Mouse (Mus musculus) liver, adult 2 months (tissue): Measurements from ENCODE around the gene Col8a1. TPM values are rescaled to one million over a fixed set of nuclear protein-coding genes. Genes with fewer than 3 reads are reported as not detected.
A peak's percentile ranks its signal among the peaks of the same experiment; 100 is the strongest.

Experiments used
- DNase-seq: peaks from one replicate; pipeline ENCODE4 v3.0.0-alpha.2; 2011; ENCODE audit warnings: low read depth, low spot score; ENCODE audit errors: extremely low read depth
- H3K27ac ChIP-seq: fragments of 200-500 bp; replicated peaks from 2 replicates; pipeline ENCODE4 v1.5.1; 2012; ENCODE audit warnings: low read depth, mild to moderate bottlenecking, control low read depth, inconsistent platforms, low read length; ENCODE audit not compliant: insufficient read depth
- H3K27me3 ChIP-seq: fragments of 200-500 bp; 2 replicates; pipeline ENCODE4 v1.6.1; 2012; ENCODE audit warnings: mild to moderate bottlenecking, moderate library complexity, low read length, inconsistent platforms; ENCODE audit not compliant: control insufficient read depth, insufficient read depth
- H3K36me3 ChIP-seq: fragments of 200-500 bp; 2 replicates; pipeline ENCODE4 v1.6.1; 2012; ENCODE audit warnings: low read length, inconsistent platforms; ENCODE audit not compliant: control insufficient read depth, insufficient read depth
- H3K4me1 ChIP-seq: fragments of 200-500 bp; 2 replicates; pipeline ENCODE4 v1.6.1; 2011; ENCODE audit warnings: low read length; ENCODE audit not compliant: control insufficient read depth, insufficient read depth
- H3K4me3 ChIP-seq: fragments of 200-500 bp; 2 replicates; pipeline ENCODE4 v1.5.1; 2011; ENCODE audit warnings: low read depth, mild to moderate bottlenecking, control low read depth, low read length, moderate library complexity; ENCODE audit not compliant: insufficient read depth
- H3K79me2 ChIP-seq: fragments of 200-500 bp; 2 replicates; pipeline ENCODE4 v1.6.1; 2012; ENCODE audit warnings: inconsistent platforms, mild to moderate bottlenecking, low read length, moderate library complexity; ENCODE audit not compliant: control insufficient read depth, insufficient read depth
- H3K9ac ChIP-seq: fragments of 200-500 bp; 2 replicates; pipeline ENCODE4 v1.6.1; 2012; ENCODE audit warnings: low read depth, mild to moderate bottlenecking, control low read depth, inconsistent platforms, low read length
- CTCF ChIP-seq: fragments of 200-500 bp; IDR thresholded peaks from 2 replicates; pipeline ENCODE4 v1.5.1; 2011; ENCODE audit warnings: low read depth, low read length, control low read depth
- POLR2A ChIP-seq: fragments of 200-500 bp; IDR thresholded peaks from 2 replicates; pipeline ENCODE4 v1.6.1; 2011; ENCODE audit warnings: low read length, control low read depth; ENCODE audit not compliant: insufficient read depth; ENCODE audit errors: extremely low read depth
- WGBS: fragments of 180-500 bp; shearing (Covaris S2); methylation state at CpG from one replicate; pipeline ENCODE4 v1.1.7; 2018; 5-methylcytosine and 5-hydroxymethylcytosine counted together
- polyA plus RNA-seq: library from polyadenylated mRNA; depleted of rRNA; stranded (reverse); fragments of >200 nt; gene quantifications from 2 replicates; pipeline ENCODE4 v1.2.3, GENCODE M21; 2012; rRNA removed
- total RNA-seq: library from RNA; depleted of rRNA; stranded (reverse); fragments of >200 nt; gene quantifications from 2 replicates; pipeline ENCODE4 v1.2.3, GENCODE M21; 2014; rRNA removed

The Col8a1 gene
- total and polyA plus RNA-seq, 2 experiments: 0.06 to 0.37 TPM

GRCm38 (mm10) chr16:57585201-57585600 lies 169.3 kb downstream of the Col8a1 start:
- Histone ChIP-seq H3K4me1 (peaks cover 2% of the 10 kb centered on the region; the same call in 1 of the 2 replicates), H3K4me3 (no peak overlapping the region), H3K27ac (no peak overlapping the region), H3K36me3 (no peaks in the 10 kb centered on the region), H3K27me3 (no peaks in the 10 kb centered on the region), H3K9ac (no peak overlapping the region), H3K79me2 (no peaks in the 10 kb centered on the region)
- DNase-seq: no peak
- TF ChIP-seq CTCF (no peak), POLR2A (no peak)
- WGBS: 62% methylated on average over 3 of the region's 3 CpGs

DNA sequence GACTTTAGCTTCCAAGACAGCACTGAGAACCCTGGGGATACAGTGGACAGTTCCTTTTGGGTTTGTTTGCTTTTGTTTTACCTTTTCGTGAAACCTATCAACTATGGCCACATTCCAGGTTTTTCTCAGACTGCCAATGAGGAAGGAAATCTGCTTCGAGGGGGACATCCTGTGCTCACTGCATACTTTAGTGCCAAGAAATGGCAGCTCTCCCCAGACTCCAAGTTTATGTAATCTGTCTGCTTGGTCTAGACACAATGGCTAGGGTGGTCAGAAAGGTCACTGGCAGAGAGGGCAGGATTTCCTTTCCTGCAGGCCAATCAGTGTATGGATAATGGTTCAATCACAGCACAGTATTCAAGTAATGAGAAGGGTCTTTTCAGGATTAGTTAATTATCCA lies 172.5 kb downstream of the Col8a1 start:
- H3K27ac ChIP-seq: no peak overlapping the region
- no peaks in the 10 kb centered on the region for H3K36me3 ChIP-seq
- H3K79me2 ChIP-seq: no peaks in the 10 kb centered on the region
- no peaks in the 10 kb centered on the region for H3K27me3 ChIP-seq
- H3K9ac ChIP-seq: no peak overlapping the region
- no peak for DNase-seq
- WGBS: 46% methylated on average over 2 of the region's 2 CpGs
- TF ChIP-seq POLR2A: no peak
- TF ChIP-seq CTCF: no peak
- no peak overlapping the region for H3K4me3 ChIP-seq
- H3K4me1 ChIP-seq: peaks cover 2% of the 10 kb centered on the region; the same call in 1 of the 2 replicates

DNA sequence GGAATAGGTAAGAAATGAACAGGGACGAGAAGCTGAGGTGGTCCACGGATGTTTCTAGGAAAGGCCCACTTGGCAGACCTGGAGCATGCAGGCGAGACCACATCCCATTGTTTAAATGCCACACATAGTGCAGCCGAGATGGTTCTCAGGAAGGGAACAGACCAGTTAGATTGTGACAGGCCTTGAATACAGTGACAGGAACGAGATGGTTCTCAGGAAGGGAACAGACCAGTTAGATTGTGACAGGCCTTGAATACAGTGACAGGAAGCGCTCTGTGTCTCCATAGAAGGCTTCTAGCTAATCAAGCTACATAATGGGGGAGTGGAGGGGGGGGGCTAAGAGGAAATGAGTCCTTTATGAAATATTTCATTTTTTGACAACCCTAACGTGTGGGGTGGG lies 174.5 kb downstream of the Col8a1 start:
- Histone ChIP-seq H3K27me3 (no peaks in the 10 kb centered on the region), H3K9ac (no peak overlapping the region), H3K4me3 (no peak overlapping the region), H3K36me3 (no peaks in the 10 kb centered on the region), H3K27ac (peak overlapping the region; percentile 35; the same call in 1 of the 2 replicates), H3K79me2 (no peaks in the 10 kb centered on the region), H3K4me1 (peaks cover 2% of the 10 kb centered on the region; the same call in 1 of the 2 replicates)
- TF ChIP-seq CTCF: no peak
- no peak for TF ChIP-seq POLR2A
- no peak for DNase-seq
- WGBS: 77% methylated on average over 7 of the region's 7 CpGs

DNA sequence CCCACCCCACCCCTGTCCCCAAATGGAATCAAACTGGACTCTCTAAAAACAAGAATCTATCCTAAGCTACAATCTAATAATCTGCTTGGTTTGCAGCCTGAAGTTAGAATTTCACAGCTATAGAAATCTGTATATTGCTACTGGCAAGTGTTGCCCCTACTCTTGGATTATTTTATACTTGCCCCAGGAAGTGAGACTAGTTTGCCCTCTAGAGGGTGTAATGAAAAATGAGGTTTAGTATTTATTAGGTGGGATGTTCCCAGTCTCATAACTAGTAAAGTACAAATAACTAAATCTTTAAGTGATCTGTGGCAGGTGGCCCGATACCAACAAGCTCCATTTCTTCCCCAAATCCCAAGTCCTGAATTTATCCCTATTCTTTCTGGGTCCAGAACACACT lies 177.0 kb downstream of the Col8a1 start:
- H3K27ac ChIP-seq: no peak overlapping the region
- TF ChIP-seq CTCF (no peak), POLR2A (no peak)
- H3K27me3 ChIP-seq: no peaks in the 10 kb centered on the region
- H3K36me3 ChIP-seq: peaks cover 1% of the 10 kb centered on the region; the same call in 1 of the 2 replicates
- H3K4me3 ChIP-seq: no peak overlapping the region
- no peak for DNase-seq
- no peaks in the 10 kb centered on the region; the same call in 1 of the 2 replicates for H3K4me1 ChIP-seq
- H3K9ac ChIP-seq: no peak overlapping the region
- H3K79me2 ChIP-seq: no peaks in the 10 kb centered on the region
- 86% methylated on average over 1 of the region's 1 CpGs for WGBS

- Histone ChIP-seq H3K4me3 (no peak overlapping the region), H3K27ac (no peak overlapping the region), H3K27me3 (no peaks in the 10 kb centered on the region), H3K4me1 (no peaks in the 10 kb centered on the region), H3K9ac (no peak overlapping the region), H3K36me3 (peaks cover 3% of the 10 kb centered on the region), H3K79me2 (no peaks in the 10 kb centered on the region)
- WGBS: 100% methylated on average over 1 of the region's 1 CpGs
- TF ChIP-seq POLR2A (no peak), CTCF (no peak)
- no peak for DNase-seq
These were observed 178.7 kb downstream of the Col8a1 start for GRCm38 (mm10) chr16:57575764-57576388.

Other genes starting within 250 kb of the Col8a1 start
- gene Cmss1, start 147.9 kb downstream of the Col8a1 start, total RNA-seq: 7.8 and 8.3 TPM in 2 replicates
- gene Cmss1, start 147.9 kb downstream of the Col8a1 start, polyA plus RNA-seq: 2.7 and 3.1 TPM in 2 replicates